Mouse (Mus musculus): ENCODE results near the gene Tshz3. TPM values are rescaled to one million over a fixed set of nuclear protein-coding genes. Genes with fewer than 3 reads are reported as not detected.

Tshz3 gene
- polyA plus RNA-seq, 1 experiment: 2.2 TPM

DNA sequence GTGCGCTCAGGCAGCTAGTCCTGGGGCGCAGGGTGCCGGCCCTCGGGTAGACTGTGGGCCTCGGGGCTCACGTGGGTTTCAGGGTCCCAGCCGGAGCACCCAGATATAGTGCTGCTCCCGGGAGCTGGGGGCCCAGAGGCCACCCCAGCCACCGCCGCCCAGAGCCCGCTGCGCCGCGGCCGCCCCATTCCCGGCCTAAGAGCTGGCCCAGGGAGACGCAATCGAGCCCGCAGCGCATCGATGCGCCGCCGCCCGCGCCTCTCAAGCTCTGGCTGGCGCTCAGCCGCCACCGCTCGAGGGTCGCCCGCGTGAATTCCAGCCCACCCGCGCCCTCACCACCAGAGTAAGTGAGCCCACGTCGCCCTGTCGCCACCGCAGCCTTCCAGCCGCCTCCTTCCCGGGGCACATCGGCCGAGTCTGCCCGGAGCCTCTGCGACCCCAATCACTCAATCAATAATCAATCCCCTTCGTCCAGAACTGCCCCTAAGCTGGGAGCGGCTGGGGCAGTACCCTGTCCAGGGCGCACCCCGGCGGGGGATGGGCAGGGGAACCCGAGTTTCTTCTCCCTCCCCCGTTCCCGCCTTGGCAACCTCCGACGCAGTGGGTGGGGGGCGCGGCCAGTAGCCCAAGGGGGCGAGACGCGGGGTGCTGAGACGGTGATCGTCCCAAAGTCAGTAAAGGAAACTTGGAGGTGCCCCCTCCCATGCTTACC is 1.4 kb upstream of the Tshz3 start:
- TF ChIP-seq POLR2A (IDR thresholded peaks at IDR 0.05; ENCODE audit: low read depth, low read length): 0 out of 2 replicates have a peak, but pooled peaks have one; percentile 15
- no peak for TF ChIP-seq CTCF (IDR thresholded peaks at IDR 0.05; ENCODE audit: extremely low read depth, insufficient read length, insufficient replicate concordance, low read depth, low read length)
- under 1% methylated on average over 62 of the region's 62 CpGs for WGBS

DNA sequence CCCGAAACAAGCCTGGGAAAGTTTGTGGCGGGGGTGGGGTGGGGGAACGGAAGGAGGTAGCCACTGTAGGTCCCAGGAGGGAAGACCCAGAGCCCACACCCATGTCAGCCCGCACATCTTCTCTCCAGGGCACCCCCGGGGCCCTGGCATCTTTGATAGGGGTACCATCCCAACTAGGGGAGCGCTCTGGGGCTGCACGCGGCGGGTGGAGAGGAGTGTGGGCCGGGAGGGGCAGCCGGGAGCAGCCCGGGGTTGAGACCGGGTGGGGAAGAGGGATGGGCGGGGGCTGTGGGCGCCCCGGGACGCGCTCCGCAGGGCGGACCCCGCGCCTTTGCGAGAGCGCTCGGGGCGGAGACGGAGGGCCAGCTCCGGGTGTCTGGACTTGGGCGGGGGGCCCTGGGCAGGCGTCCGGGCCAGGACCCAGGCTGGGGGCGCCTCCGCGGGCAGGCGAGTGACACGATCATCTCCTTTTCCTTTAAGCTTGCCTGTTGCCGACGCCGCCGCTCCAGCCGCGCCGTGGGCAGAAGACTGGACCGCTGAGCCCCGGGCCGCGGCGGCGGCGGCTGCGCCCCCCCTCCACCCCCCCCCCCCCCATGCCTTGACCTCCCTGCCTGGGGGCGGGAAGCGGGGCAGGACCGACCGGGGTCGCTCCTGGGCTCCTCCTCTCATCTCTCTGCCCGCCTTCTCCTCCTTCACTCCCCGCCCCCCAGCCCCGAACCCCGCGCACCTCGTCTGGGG is 631 bp upstream of the Tshz3 start:
- 3% methylated on average over 52 of the region's 62 CpGs for WGBS
- Histone ChIP-seq H3K27ac (ENCODE audit: insufficient read depth, low read depth, low read length) (peak overlapping the region; percentile 76; the same call in 1 of the 2 replicates), H3K4me3 (ENCODE audit: low read depth, low read length) (peak overlapping the region; percentile 70), H3K27me3 (ENCODE audit: control insufficient read depth, insufficient read depth, low read length) (peaks cover 17% of the 10 kb centered on the region; the same call in 1 of the 2 replicates), H3K36me3 (ENCODE audit: control insufficient read depth, insufficient read depth, low read length) (no peaks in the 10 kb centered on the region), H3K4me1 (ENCODE audit: control insufficient read depth, insufficient read depth, insufficient read length, low read length) (peaks cover 3% of the 10 kb centered on the region)
- TF ChIP-seq POLR2A (IDR thresholded peaks at IDR 0.05; ENCODE audit: low read depth, low read length) (no peak), CTCF (IDR thresholded peaks at IDR 0.05; ENCODE audit: extremely low read depth, insufficient read length, insufficient replicate concordance, low read depth, low read length) (no peak)

More for the DNA sequence above, 1.4 kb upstream of the Tshz3 start:
- Histone ChIP-seq H3K4me3 (ENCODE audit: low read depth, low read length) (peak overlapping the region; percentile 70), H3K36me3 (ENCODE audit: control insufficient read depth, insufficient read depth, low read length) (no peaks in the 10 kb centered on the region), H3K27ac (ENCODE audit: insufficient read depth, low read depth, low read length) (peak overlapping the region; percentile 76), H3K4me1 (ENCODE audit: control insufficient read depth, insufficient read depth, insufficient read length, low read length) (peaks cover 3% of the 10 kb centered on the region), H3K27me3 (ENCODE audit: control insufficient read depth, insufficient read depth, low read length) (peaks cover 17% of the 10 kb centered on the region; the same call in 1 of the 2 replicates)

DNA sequence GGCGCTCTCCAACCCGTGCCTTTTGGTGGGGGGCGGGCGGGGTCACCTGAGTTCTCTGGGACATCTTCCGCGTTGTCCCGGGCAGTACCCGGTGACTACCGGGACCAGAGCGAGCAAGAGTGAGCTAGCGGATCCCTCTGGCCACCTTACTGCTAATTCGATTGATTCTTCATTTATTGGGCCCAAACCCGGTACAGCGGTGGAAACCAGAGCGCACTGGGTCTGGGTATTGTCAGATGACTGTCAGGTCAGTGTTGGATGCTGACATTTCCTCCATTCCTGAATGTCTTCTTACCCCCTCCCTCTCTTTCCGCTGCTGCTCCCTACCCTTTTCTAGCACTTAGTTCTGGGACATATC is 650 bp downstream of the Tshz3 start:
- Histone ChIP-seq H3K27ac (ENCODE audit: insufficient read depth, low read depth, low read length) (no peak overlapping the region), H3K4me1 (ENCODE audit: control insufficient read depth, insufficient read depth, insufficient read length, low read length) (peaks cover 3% of the 10 kb centered on the region), H3K27me3 (ENCODE audit: control insufficient read depth, insufficient read depth, low read length) (peaks cover 17% of the 10 kb centered on the region; the same call in 1 of the 2 replicates), H3K36me3 (ENCODE audit: control insufficient read depth, insufficient read depth, low read length) (no peaks in the 10 kb centered on the region), H3K4me3 (ENCODE audit: low read depth, low read length) (peak overlapping the region; percentile 70)
- WGBS: 6% methylated on average over 16 of the region's 16 CpGs
- TF ChIP-seq CTCF (IDR thresholded peaks at IDR 0.05; ENCODE audit: extremely low read depth, insufficient read length, insufficient replicate concordance, low read depth, low read length) (no peak), POLR2A (IDR thresholded peaks at IDR 0.05; ENCODE audit: low read depth, low read length) (no peak)

DNA sequence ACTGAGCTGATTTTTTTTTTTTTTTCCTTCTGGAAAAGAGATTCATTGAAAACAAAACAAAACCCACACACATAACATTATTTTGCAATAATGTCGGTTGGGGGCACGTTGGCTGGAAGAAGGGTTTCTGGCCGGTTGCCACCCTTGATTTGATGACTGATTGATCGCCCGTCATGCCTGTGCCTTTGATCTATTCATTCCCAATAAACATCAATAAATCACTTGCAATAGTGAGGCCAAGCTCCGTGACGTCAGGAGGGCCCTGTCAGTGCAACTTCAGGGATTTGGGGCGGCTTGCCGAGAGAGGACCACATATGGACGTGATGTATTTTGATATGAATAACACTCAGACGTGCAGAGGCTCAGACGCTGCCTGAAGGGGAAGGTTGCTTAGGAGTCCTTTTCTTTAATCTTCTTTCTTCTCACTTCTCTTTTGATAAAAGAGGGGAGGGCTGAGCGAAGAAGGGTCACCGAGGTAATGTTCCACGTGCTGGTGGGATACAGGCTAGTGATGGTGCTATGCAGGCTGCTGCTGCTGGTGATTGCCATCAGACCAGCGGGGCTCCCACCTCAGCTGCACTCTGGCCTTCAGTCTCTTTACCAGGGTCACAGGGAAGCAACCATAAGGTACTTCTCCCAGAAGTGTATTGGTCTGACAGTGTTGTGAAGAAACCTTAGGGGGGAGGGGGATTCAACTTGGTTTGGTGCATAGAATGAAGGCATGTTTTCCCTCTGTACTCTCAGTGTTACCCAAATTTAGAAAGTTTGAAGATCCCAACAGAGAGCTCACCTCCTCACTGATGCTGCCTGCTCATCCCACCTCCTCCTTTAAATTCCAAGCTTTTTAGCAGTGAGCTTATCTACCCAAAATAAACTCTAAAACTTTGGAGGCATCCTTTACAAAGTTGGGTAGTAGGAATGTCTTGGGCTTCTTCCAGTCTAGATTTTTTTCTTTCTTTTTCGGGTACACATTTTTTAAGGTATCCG is 1.4 kb downstream of the Tshz3 start:
- WGBS: 24% methylated on average over 18 of the region's 18 CpGs
- peak overlapping the region; percentile 21; the same call in 1 of the 2 replicates for H3K4me3 ChIP-seq (ENCODE audit: low read depth, low read length)
- peaks cover 17% of the 10 kb centered on the region; the same call in 1 of the 2 replicates for H3K27me3 ChIP-seq (ENCODE audit: control insufficient read depth, insufficient read depth, low read length)
- peaks cover 3% of the 10 kb centered on the region for H3K4me1 ChIP-seq (ENCODE audit: control insufficient read depth, insufficient read depth, insufficient read length, low read length)
- TF ChIP-seq CTCF (IDR thresholded peaks at IDR 0.05; ENCODE audit: extremely low read depth, insufficient read length, insufficient replicate concordance, low read depth, low read length) (no peak), POLR2A (IDR thresholded peaks at IDR 0.05; ENCODE audit: low read depth, low read length) (no peak)
- H3K36me3 ChIP-seq (ENCODE audit: control insufficient read depth, insufficient read depth, low read length): no peaks in the 10 kb centered on the region
- H3K27ac ChIP-seq (ENCODE audit: insufficient read depth, low read depth, low read length): no peak overlapping the region

DNA sequence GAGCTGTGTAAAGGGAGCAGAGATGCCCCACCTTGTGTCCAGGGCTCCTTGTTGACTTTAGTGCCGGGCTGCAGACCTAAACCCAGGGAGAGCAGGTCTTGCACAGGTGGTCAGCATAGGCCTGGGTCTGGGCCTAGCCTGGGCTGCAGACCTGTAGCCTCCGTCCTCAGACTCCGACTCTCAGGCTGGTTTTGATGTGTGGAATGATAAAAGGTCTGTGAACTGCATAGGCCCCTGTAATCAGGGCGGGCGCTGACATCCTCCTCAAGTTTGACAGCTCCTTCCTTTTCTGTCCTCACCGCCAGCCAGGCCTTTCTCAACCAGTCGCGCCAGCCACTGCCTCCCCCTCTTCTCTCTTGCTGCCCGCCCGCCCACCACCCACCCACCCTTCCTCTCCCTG is 8.7 kb downstream of the Tshz3 start:
- no peak overlapping the region for H3K27ac ChIP-seq (ENCODE audit: insufficient read depth, low read depth, low read length)
- WGBS: 57% methylated on average over 10 of the region's 10 CpGs
- no peak overlapping the region for H3K4me3 ChIP-seq (ENCODE audit: low read depth, low read length)
- no peak for TF ChIP-seq CTCF (IDR thresholded peaks at IDR 0.05; ENCODE audit: extremely low read depth, insufficient read length, insufficient replicate concordance, low read depth, low read length)
- TF ChIP-seq POLR2A (IDR thresholded peaks at IDR 0.05; ENCODE audit: low read depth, low read length): no peak
- 0 out of 2 replicates have a peak, but pooled peaks cover 3% of the 10 kb centered on the region for H3K4me1 ChIP-seq (ENCODE audit: control insufficient read depth, insufficient read depth, insufficient read length, low read length)
- H3K36me3 ChIP-seq (ENCODE audit: control insufficient read depth, insufficient read depth, low read length): no peaks in the 10 kb centered on the region
- no peaks in the 10 kb centered on the region for H3K27me3 ChIP-seq (ENCODE audit: control insufficient read depth, insufficient read depth, low read length)

DNA sequence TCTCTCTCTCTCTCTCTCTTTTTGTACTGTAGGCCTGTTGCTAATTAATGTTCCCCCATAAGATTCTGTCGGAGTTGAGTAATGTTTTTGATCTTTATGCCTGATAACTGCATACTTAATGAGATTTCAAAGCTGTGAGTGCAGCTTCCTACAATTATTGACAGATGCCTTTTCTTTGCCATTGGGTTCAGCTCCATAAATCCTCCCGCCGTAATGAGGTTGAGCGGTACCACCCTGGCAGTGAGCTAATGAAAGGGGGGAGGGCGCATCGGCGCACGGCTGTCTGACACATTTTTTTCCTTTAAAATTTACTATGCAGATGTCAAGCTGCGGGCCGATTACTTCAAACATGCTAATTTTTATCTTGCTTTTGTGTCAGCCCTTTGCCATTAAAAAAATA is 9.3 kb downstream of the Tshz3 start:
- no peak overlapping the region for H3K27ac ChIP-seq (ENCODE audit: insufficient read depth, low read depth, low read length)
- H3K36me3 ChIP-seq (ENCODE audit: control insufficient read depth, insufficient read depth, low read length): no peaks in the 10 kb centered on the region
- 47% methylated on average over 10 of the region's 10 CpGs for whole genome bisulfite sequencing
- H3K4me1 ChIP-seq (ENCODE audit: control insufficient read depth, insufficient read depth, insufficient read length, low read length): 0 out of 2 replicates have a peak, but pooled peaks cover 3% of the 10 kb centered on the region
- no peak for TF ChIP-seq CTCF (IDR thresholded peaks at IDR 0.05; ENCODE audit: extremely low read depth, insufficient read length, insufficient replicate concordance, low read depth, low read length)
- TF ChIP-seq POLR2A (IDR thresholded peaks at IDR 0.05; ENCODE audit: low read depth, low read length): no peak
- H3K27me3 ChIP-seq (ENCODE audit: control insufficient read depth, insufficient read depth, low read length): no peaks in the 10 kb centered on the region
- H3K4me3 ChIP-seq (ENCODE audit: low read depth, low read length): no peak overlapping the region

All from small intestine, adult 2 months (tissue).